Comparison of ENCODE assay signal across 18 mouse cellular contexts in the genomic region with DNA sequence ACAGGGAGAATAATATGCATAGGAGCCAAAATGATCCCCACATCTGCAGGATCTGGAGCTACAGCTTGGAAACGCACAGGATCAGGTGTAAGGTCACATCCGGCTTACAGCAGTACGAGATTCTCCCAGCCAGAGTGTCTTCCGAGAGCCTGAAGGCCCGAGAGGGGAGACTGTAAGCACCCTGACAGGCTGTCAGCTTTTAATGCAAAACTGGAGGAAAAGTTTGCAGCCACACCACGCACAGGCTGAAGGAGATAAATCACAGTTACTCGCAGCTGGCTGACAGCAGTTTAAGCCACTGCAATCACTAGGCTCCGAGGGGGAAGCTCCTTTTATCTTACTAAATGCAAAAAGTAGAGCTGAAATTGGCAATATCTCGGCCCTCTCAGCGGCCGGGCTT.
DNase-seq lines count a peak whose midpoint lies in the region; ATAC-seq and TF ChIP-seq lines count a peak whose summit lies in the region.
"Had no signal": no experiment of that assay in that cellular context is flagged by ENCODE, and none has a peak within 500 bp of the region (broad histone marks: within the 10 kb centered on the region; RNA-seq: fewer than 3 reads in every experiment).

No protein-coding gene starts in this region.

- H3K4me1 ChIP-seq in hindbrain, embryonic 11.5 days (replicated peaks; ENCODE audit: control insufficient read depth, insufficient read depth, low read length) = no peaks in the 10 kb centered on the region
- H3K4me1 ChIP-seq in hindbrain, embryonic 10.5 days (replicated peaks) = no peaks in the 10 kb centered on the region
- no peaks in the 10 kb centered on the region for H3K4me1 ChIP-seq in lung, embryonic 14.5 days (ENCODE audit: insufficient read depth)
- no peaks in the 10 kb centered on the region for H3K4me1 ChIP-seq in midbrain, postnatal 0 days (ENCODE audit: insufficient read depth, low read length)
- H3K4me1 ChIP-seq: megakaryocyte, embryonic 14.5 days had no signal

- TF ChIP-seq CTCF in lung, embryonic 14.5 days (IDR thresholded peaks at IDR 0.05; ENCODE audit: low read depth) = no peak
- no peak for TF ChIP-seq CTCF in midbrain, postnatal 0 days (IDR thresholded peaks at IDR 0.05)

- no peak overlapping the region for H3K9ac ChIP-seq in hindbrain, embryonic 11.5 days (ENCODE audit: low read depth, low read length)
- no peak overlapping the region for H3K9ac ChIP-seq in lung, embryonic 14.5 days
- H3K9ac ChIP-seq in midbrain, postnatal 0 days (replicated peaks; ENCODE audit: low read length, poor library complexity, severe bottlenecking) = no peak overlapping the region
- H3K9ac ChIP-seq: forebrain, embryonic 13.5 days; liver, embryonic 14.5 days had no signal

- no peak for ATAC-seq in hindbrain, embryonic 11.5 days (ENCODE audit: low FRiP score)
- peak; percentile 38; the same call in 1 of the 2 replicates for ATAC-seq in lung, embryonic 14.5 days (ENCODE audit: insufficient read depth)
- no peak for ATAC-seq in midbrain, postnatal 0 days (ENCODE audit: low FRiP score)
- ATAC-seq in inflammation-experienced regulatory T-cells, adult 6 months = no peak
- ATAC-seq in activated CD4-positive, CD25-positive, alpha-beta regulatory T cell, adult 4 months = no peak
- ATAC-seq: forebrain, embryonic 13.5 days; lung, postnatal 0 days had no signal

- 66% methylated on average over 11 of the region's 11 CpGs for WGBS in hindbrain, embryonic 11.5 days
- WGBS in hindbrain, embryonic 10.5 days = 75% methylated on average over 11 of the region's 11 CpGs
- WGBS in lung, embryonic 14.5 days = 20% methylated on average over 11 of the region's 11 CpGs
- 47% methylated on average over 11 of the region's 11 CpGs for WGBS in midbrain, postnatal 0 days

- H3K4me2 ChIP-seq in hindbrain, embryonic 11.5 days (replicated peaks; ENCODE audit: low read depth, low read length) = no peak overlapping the region
- peak overlapping the region; percentile 29; the same call in 1 of the 2 replicates for H3K4me2 ChIP-seq in lung, embryonic 14.5 days
- no peak overlapping the region for H3K4me2 ChIP-seq in midbrain, postnatal 0 days (ENCODE audit: low read depth, low read length, poor library complexity, severe bottlenecking)
- H3K4me2 ChIP-seq: forebrain, embryonic 13.5 days had no signal

- no peaks in the 10 kb centered on the region for H3K9me3 ChIP-seq in hindbrain, embryonic 11.5 days (ENCODE audit: control insufficient read depth, low read length)
- no peaks in the 10 kb centered on the region for H3K9me3 ChIP-seq in hindbrain, embryonic 10.5 days
- H3K9me3 ChIP-seq in lung, embryonic 14.5 days (ENCODE audit: low read depth, low read length) = no peaks in the 10 kb centered on the region
- H3K9me3 ChIP-seq in midbrain, postnatal 0 days (ENCODE audit: low read length) = no peaks in the 10 kb centered on the region
- H3K9me3 ChIP-seq: forebrain, embryonic 13.5 days; megakaryocyte, embryonic 14.5 days had no signal

- no peaks in the 10 kb centered on the region for H3K36me3 ChIP-seq in hindbrain, embryonic 11.5 days (ENCODE audit: control insufficient read depth, insufficient read depth, low read length)
- no peaks in the 10 kb centered on the region for H3K36me3 ChIP-seq in hindbrain, embryonic 10.5 days
- no peaks in the 10 kb centered on the region for H3K36me3 ChIP-seq in lung, embryonic 14.5 days (ENCODE audit: insufficient read depth)
- no peaks in the 10 kb centered on the region for H3K36me3 ChIP-seq in midbrain, postnatal 0 days (ENCODE audit: insufficient read depth, low read length)

- no peak overlapping the region for H3K27ac ChIP-seq in hindbrain, embryonic 11.5 days (ENCODE audit: low read depth, low read length)
- H3K27ac ChIP-seq in hindbrain, embryonic 10.5 days = no peak overlapping the region
- H3K27ac ChIP-seq in lung, embryonic 14.5 days (ENCODE audit: low read depth) = no peak overlapping the region
- no peak overlapping the region for H3K27ac ChIP-seq in midbrain, postnatal 0 days (ENCODE audit: low read depth, low read length)
- H3K27ac ChIP-seq: forebrain, embryonic 13.5 days; layer of hippocampus, adult 2 months; liver, embryonic 14.5 days had no signal

- no peak overlapping the region for H3K4me3 ChIP-seq in hindbrain, embryonic 11.5 days (ENCODE audit: low read depth, low read length)
- H3K4me3 ChIP-seq in hindbrain, embryonic 10.5 days = no peak overlapping the region
- H3K4me3 ChIP-seq in lung, embryonic 14.5 days (ENCODE audit: low read depth, low read length) = no peak overlapping the region
- H3K4me3 ChIP-seq in midbrain, postnatal 0 days (ENCODE audit: low read depth, low read length) = no peak overlapping the region
- H3K4me3 ChIP-seq: forebrain, embryonic 13.5 days; layer of hippocampus, adult 2 months; megakaryocyte, embryonic 14.5 days had no signal

- peak; percentile 6 for DNase-seq in hindbrain, embryonic 11.5 days (ENCODE audit: low spot score)
- no peak for DNase-seq in hindbrain, embryonic 10.5 days (ENCODE audit: low spot score)
- peak; percentile 55 for DNase-seq in lung, embryonic 14.5 days
- DNase-seq in lung, postnatal 10 days = no peak
- DNase-seq in embryo, embryonic 11.5 days (ENCODE audit: low read depth, low spot score) = peak; percentile 16
- DNase-seq in midbrain, postnatal 0 days (ENCODE audit: low spot score) = peak; percentile 13
- DNase-seq: adrenal gland, postnatal 25 days; cerebellum, adult 2 months; kidney, postnatal 10 days; left cerebral cortex, postnatal 4 days; right cerebral cortex, adult 18-20 months had no signal

- H3K27me3 ChIP-seq in hindbrain, embryonic 11.5 days (ENCODE audit: control insufficient read depth, insufficient read depth, low read length) = no peaks in the 10 kb centered on the region
- H3K27me3 ChIP-seq in hindbrain, embryonic 10.5 days (ENCODE audit: insufficient read depth, poor library complexity, severe bottlenecking) = no peaks in the 10 kb centered on the region
- no peaks in the 10 kb centered on the region for H3K27me3 ChIP-seq in lung, embryonic 14.5 days (ENCODE audit: insufficient read depth, low read length)
- no peaks in the 10 kb centered on the region for H3K27me3 ChIP-seq in midbrain, postnatal 0 days (ENCODE audit: insufficient read depth, low read length)
- H3K27me3 ChIP-seq: forebrain, embryonic 13.5 days; megakaryocyte, embryonic 14.5 days had no signal

Comparison
In these comparisons a context has a peak if more than half of its experiments do, and no peak if none do; other contexts are left out.
1. DNase-seq: peak in hindbrain, embryonic 11.5 days (single experiment), lung, embryonic 14.5 days (single experiment), embryo, embryonic 11.5 days (single experiment) and midbrain, postnatal 0 days (single experiment); none in hindbrain, embryonic 10.5 days (single experiment) and lung, postnatal 10 days (single experiment).